Mouse (Mus musculus) neural tube, embryonic 10.5 days (tissue): ENCODE measurements around the gene Zfp423.
A peak's percentile ranks its signal among the peaks of the same experiment; 100 is the strongest.

Experiments
- DNase-seq: peaks from one replicate; pipeline ENCODE4 v3.0.0-alpha.2; 2017; ENCODE audit warnings: low spot score; ENCODE audit errors: extremely low spot score

Zfp423 gene

DNA sequence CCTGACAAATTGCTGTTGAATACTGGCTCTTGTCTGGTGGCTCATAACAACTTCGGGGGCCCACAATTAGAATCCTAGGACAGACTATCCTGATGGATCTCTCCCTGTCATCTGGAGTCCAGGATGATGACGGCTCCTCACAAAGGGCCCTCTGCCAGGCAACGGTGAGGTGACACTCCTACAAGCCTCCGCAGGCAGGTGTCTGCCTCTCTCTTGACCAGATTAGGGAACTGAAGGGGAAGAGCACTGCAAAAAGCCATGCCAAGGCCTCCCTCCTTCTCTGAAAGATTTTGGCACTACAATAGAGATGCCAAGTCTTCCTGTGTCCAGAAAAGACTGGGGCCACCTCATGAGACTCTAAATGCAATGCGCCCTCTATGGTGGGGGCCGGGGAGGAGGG, 7.1 kb downstream of the Zfp423 start:
- DNase-seq: no peak

DNA sequence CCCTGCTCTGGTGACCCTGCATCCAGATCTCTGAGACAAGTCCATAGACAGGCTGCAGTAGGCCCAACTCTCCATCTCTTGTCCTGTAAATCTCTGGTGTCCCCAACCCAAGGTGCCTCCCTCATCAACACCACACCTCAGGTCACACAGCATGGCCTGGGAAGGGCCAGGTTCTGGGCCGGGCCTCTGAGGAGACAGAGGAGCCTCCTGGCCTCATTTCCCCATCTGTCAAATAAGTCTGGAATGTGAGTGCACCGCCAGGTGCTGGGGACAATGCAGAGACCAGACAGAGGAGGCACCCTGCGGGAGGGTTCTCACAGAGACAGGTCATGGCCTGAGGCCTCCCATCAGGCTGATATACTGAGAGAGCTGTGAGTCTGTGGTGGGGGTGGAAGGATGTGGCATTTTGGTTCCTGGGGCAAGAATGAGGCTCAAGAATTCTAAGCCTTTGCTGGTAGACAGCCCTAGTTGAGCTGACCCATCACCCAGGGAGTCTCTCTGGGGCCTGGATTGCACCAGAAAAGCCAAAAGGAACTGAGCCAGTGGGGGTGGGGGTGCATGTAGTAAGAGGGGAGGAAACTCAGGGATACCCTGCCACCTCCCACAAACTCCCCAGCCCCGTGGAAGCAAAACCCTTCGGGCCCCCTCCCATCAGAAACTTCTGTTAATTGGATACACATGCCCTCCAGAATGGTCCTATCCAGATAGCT, 15.0 kb downstream of the Zfp423 start:
- peak; percentile 60 for DNase-seq

DNA sequence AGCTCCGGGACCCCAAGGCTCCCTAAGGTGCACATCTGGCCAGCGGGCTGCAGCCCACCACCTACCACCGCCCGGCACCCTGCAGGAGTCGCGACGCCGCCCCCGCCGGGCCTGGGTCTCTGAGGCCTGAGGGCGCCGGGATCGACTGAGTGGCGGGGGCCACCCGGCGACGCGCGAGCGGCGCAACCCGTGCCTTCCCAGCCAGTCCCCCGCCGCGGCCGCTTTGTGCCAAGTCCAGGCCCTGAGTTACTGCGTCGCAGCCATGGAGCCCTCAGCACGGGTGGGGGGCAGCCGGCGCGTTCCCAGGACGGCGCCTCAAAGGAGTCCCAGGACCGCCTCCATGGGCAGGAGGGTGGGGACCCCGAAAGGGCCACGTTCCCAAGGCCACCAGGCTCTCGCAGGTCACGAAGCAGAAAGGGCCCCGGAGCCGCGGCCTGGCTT, 15.7 kb downstream of the Zfp423 start:
- DNase-seq: peak; percentile 59

DNA sequence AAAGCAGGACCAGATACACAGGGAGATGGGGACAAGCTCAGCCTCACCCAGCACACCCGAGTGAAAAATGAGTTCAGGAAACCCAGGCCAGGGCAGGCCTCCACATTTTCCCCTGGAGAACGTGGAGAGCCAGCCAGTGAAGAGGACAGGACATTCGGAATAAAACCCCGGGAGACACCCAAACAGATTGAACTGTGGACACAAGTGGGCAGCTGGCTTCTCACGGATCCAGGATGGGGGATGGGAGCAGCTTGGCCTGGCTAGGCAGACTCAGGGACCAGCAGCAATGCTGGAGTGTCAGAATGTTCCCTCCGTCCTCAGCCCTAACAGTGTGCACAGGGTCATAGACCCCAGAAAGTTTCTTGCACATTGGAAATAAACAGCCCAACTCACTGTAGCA, 18.7 kb downstream of the Zfp423 start:
- no peak for DNase-seq

DNA sequence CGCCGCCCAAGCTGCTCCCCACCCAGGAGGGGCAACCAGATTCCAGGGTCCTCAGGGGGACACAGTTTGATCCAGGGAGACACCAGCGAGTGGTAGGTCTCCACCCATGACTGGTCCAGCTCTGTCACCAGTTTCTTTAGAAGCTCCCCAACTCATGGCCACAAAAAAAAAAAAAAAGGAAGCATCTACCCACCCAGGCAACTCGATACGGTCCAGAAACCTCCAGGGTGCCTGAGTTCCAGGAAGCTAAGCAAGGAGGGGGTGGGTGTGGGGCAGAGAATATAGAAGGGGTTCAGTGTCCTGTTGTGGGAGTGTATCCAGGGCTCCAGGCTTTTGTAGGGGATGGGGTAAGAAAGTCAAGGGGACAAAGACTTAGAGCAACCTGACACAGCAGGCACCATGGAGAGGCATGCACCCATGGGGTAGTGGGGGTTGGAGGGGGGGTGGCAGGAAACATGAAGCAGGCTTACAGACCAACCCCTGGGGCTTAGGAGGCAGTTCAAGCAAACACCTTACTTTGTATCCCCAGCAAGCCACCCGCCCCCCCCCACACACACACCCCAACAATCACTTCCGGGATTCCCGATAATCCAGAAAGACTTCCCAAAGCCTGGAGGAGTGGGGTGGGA, 20.0 kb downstream of the Zfp423 start:
- no peak for DNase-seq

DNA sequence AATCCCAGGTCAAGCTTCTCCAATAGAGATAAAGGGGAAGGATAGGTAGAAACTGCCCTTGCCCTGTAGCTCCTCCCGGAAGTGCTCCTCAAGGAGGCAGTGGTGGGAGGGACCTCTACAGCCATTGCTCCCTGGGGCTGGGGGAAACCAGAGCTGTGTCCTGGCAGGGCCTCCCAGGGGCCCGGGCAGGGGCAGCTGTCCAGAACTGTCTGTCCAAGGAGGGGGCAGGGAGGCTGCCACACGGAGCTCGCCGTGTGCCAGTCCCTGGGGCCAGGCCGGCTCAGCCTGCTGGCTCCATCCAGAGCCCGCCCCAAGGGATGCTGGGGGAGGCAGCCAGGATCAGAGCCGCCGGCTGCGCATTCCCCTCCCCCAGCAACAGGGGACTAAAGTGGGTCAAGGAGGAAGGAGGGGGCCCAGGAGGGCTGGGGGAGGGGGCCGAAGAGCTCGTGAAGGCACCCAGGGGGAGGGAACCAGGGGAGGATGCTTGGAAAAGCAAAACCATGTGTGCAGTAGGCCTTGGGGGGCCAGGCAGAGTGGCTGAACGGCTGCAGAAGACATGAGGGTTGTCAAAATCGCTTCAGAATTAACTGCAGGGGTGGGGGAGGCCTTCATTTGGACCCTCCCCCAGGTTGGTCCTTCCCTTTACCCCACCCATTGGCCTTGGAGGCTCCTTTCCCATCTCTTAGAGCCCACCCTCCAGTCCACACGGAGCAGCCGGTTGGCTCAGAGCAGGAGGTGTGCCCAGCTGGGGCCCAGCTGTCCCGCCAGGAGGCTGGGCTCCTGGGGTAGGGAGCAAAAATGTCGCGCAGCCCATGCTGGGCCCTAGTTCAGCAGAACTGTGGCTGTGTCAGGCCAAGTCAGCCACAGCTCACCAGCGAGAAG, 20.8 kb downstream of the Zfp423 start:
- peak; percentile 67 for DNase-seq

DNA sequence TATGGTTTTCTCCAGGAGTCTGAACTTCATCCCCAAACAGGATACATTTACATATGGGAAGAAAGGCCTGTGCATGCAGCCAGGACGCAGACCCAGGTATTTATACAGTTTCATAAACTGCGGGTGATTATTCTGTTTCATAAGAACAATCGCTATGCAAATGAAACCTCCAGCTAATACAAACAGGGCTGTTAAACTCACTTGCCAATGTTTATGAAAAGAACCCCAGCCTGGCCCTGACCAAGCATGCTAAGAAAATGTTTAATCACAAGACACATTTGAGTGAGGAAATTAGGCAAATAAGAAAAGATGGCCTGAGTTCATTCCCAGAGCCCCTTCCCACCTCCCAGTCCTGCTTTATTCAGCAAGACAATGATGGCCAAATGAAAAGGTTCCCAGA, 22.2 kb downstream of the Zfp423 start:
- no peak for DNase-seq

DNA sequence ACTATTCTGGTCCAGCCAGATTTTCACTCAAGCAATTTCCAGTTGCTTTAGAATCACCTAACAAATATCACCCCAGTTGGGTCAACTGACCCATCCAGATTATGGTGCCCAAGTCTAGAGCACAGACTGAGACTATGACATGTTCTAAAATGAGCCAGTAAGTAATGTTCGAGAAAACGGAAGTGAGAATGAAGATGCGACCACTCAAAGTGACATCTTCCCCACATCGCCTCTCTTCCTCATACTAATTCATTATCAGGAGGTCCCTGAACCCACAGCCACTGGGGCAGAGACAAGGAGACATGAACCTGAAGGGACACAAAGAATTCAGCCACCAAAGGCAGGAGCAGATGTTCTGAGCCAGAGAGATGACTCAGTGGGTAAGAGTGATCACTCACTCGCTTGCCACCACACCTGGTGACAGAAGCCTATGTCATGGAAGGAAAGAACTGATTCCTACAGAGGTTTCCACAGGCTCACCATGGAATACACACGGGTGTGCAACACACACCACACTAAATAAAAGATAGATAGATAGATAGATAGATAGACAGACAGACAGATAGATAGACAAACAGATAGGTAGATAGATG, 24.2 kb downstream of the Zfp423 start:
- no peak for DNase-seq

DNA sequence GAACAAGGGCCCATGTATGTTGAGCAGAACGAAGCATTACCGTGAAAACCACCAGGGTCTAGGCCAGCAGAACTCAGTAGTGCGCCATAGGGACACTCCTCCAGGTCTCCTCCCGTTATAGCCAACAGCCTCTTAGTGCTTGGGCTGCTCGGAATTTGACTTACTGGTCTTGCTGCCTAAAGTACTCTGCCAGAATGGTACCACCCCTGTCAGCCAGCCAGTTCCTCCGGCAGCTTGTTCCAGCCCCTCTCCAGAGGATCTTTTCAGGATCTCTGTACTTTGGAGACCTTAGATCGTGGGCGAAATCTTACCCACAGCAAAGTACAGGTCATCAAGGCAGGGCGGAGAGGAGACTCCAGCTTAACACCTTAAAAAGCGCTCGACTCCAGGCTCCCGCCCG, 25.2 kb downstream of the Zfp423 start:
- no peak for DNase-seq

DNA sequence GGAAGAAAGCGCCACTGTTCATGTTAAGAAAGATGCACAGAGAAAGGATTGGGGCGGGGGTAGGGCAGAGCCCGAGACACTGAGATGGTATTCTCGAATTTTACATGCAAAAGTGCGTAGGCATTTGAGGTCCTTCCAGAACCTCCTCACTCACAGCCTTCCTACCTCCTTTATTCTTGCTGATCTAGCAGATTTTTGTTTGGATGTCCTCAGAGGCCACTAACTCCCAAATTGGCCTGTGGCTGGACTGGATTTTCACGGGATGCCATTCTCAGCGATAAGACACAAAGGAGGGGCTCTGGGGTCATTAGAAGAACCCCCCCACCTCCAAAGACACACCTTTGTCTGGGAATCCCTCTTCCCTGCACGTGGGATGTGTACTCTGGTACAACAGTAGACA, 25.6 kb downstream of the Zfp423 start:
- no peak for DNase-seq

DNA sequence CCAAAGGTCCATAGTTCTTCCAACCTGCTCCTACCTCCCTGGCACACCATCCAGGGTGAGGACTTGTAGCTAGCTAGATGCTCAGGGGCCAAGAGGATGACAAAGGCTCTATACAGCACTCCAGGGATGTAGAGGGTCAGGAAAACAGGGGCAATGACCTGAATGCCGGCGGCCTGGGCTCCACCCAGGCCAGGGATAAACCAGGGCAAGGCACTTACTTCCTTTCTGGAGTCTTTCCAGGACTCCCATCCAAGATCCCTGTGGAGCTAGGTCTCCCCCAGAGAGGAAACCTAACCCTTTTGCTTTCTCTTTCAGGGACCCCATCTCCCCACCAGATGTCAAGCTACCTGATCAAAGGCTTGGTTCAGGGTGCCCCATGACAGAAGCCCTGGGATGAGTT, 30.5 kb downstream of the Zfp423 start:
- no peak for DNase-seq

DNA sequence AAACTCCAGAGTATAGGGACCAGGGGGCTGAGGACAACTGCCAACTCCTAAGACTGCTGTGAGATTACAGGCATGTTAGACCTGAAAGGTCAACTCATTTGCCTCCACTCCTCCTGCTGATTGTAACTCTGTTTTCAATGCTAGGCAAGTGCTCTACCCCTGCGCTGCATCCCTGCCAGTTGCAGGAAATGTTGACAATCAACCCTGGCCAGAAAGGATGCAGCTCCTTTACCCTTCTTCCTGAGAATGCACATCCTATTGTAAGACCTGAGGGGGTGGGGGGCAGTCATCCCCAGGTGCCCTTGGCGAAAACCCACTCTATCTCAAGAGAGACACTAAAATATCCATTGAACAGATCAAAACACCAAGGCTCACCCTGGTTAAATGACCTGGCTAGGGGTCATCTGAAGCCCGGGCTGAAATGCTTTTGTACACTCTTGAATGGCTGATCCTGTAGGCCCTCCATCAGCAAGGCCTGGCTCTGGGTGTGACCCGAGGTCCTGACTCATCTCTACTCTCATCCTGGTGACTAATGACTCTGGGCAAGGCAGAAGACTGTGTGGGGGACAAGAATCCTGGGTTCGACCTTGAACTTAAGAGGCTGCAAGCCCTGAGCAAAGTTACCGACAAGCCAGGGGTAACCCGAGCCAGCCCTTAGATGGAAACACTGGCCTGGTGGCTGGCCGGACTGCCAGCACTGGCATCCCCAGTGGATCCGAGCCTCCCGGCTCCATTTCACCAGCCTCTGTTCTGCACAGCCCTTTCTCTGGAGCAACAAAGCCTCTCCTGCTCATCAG, 32.2 kb downstream of the Zfp423 start:
- no peak for DNase-seq

DNA sequence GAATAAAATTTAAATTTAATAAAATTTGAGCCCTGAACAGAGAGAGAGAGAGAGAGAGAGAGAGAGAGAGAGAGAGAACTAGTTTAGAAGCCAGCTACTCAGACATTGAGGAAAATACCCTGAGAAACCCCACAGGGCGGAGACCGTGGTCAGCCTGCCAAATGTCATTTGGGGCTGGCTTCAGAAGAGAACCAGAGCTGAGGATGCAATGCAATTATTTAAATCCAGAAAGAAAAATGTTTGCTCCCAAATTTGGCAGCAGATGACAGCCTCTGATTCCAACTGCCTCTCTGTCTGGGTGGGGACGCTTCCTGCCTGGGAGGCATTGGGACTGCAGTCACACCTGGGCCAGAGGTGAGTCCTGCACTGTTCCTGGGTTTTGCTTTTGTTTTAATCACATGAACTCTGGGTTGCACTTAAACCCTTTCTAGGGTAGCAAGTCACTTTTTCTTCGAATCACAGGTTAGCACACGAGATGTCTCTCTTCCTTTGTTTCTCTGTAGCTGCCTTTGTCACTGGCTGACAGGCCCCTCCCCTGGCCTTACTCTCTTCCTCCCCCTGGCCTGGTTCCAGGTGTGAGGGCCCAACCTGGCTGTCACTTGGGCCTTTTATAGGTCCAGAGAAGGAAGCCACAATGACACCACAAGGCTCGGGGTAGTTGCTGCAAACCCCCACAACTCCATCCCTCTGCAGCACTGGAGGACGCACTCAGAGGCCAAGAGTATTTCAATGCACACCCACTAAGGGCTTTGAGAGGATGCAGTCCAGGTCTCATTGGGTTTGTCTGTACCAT, 33.1 kb downstream of the Zfp423 start:
- DNase-seq: no peak

DNA sequence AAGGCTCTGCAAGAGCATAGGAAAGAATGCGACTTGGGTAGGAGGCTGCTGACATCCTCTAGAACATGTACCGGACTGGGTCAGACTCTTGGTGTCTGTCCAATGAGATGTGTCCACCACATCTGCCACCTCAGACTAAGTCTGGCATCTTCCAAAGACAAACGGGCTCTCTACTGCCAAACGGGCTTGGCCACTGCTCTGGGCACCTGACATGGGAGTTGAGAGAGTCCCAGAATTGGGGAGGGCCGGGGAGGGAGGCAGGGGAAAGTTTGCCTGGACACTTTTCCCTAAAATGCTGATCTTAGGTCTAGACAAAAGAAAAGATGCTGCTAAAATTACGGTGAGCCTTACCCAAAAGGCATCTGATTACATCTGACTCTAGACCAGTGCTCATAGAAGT, 36.5 kb downstream of the Zfp423 start:
- no peak for DNase-seq

DNA sequence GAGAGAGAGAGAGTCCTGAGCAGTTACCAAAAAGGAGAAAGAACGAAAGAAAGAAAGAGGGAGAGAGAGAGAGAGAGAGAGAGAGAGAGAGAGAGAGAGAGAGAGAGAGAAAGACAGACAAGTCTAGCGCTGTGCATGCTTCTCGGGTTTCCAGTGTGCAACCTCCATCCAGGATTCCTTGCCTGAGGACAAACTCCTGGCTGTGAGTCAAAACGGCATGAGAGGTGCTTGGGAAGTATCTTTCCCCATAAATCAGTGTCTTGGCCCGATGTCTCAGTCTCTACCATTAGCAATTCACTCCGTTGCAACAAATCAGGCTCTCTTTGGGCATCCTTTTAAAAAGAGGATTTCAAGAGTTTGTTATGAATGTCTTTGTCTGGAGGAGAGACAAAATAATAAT, 36.9 kb downstream of the Zfp423 start:
- DNase-seq: no peak

DNA sequence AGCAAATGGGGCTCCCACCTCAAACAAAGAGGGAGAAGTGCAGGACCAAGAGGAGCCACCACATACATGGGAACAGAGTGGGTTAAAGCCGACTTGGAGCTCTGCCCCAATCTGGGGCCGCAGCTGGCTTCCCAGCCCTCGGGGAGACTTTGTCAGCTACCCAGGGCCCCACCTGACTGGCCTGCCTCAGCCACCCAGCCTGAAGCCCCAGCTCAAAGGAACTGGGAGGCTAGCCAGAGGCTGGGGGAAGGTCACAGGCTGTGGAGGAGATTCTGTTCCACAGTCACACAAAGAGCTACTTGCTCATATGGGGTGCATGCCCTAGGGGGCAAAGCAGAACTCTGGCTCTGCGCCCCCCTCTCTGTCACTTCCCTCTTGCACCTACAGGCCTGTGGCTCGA, 41.4 kb downstream of the Zfp423 start:
- no peak for DNase-seq

DNA sequence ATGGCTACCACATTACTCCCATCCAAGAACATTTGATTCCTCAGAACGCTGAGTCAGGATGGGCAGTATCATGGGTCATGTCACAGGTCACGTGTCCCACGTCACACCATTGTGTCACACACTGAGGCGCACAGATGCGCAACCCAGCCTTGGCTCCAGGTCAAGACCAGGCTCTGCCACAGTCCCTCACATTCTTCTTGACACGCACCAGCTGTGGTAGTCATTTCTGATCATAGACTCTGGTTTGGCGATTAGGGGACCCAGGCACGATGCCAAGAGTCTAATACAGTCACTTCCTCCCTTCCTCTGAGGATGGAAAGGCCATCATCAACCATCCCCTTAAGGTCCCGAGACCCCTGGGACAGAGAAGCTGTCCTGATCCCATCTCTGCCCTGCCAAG, 43.6 kb downstream of the Zfp423 start:
- no peak for DNase-seq

DNA sequence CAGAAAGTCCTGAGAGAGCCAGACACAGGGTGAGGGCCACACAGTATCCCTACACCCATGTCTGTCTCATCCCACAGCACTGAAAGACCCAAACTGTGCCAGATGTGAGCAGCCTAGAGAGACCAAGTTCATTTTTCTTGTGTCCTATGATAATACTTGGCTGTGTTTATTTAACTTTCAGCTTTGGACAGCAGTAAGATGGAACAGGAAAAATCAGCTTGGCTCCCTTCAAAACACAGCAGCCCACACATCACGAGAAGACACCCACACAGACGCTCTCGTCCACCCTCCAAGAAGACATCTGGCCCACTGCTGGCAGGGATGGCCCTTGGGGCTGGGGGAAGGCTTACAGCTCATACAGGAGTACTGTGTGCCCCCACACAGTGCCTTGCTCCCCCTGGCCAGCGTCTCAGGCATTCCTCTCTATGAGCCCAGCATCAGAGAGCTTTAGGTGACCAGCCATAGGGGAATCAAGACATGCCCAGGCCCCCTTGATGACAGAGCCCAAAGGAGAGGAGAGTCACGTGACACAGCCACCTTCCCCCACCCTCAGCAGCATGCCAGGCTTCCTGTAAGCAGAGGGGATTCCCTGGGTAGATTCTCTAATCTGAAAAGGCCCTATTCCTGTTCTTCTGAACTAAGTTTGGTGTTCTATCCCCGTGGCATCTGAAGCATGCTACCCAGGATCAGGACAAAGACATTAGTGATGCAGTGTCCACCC, 45.0 kb downstream of the Zfp423 start:
- DNase-seq: no peak

DNA sequence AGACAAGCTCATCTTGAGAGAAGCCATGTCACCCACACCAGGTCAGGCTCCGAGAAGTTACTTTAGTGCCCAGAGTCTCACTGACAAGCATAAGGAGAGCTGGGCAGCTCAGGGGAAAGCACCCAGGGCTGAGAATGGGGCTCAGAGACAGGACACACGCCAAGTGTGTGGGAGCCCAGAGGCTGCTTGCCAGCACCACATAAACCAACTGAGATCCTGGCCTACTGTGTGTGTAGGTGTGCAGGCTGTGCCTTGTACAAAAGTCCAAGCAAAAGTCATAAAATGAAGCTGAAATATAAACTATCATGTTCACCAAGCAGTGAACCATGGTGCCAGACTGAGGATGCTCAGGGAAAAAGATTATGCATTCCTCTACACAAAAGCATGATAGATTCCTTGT, 50.5 kb downstream of the Zfp423 start:
- DNase-seq: no peak

DNA sequence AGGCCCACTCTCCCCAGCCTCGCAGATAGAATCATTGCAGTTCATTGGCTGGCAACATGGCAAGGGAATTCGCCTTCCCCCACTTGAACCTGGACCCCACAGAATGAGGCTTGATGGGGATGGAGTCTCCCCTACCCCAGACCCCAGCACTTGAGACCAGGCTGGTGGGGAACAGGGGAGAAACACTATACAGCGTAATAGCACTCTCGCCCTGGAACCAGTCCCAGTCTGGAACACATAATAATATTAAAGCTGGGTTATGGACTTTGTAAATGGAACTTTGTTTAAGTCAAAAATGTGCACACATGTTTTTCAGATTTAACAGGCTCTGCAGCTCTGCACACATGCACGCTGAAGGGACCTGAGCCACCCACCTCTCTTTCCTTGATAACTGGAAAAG, 54.0 kb downstream of the Zfp423 start:
- DNase-seq: no peak
